Mouse (Mus musculus): Measurements from ENCODE around the gene Qdpr.

GRCm38 (mm10) chr5:45497564-45497963 lies 47.5 kb upstream of the Qdpr start:
- TF ChIP-seq CTCF (IDR thresholded peaks at IDR 0.05; ENCODE audit: low read depth, low read length) (no peak), POLR2A (IDR thresholded peaks at IDR 0.05; ENCODE audit: extremely low read depth, insufficient read depth, low read length) (no peak)

All from liver, adult 2 months (tissue).